Mouse (Mus musculus) embryonic facial prominence, embryonic 14.5 days (tissue): ENCODE data around the gene Agt. TPM values are rescaled to one million over a fixed set of nuclear protein-coding genes. Genes with fewer than 3 reads are reported as not detected.

Experiments used
- ATAC-seq: fragments of 200-750 bp; cut with Nextera tagmentation; 2 replicates; pipeline ENCODE4 v1.8.0; 2017; ENCODE audit warnings: low read depth, moderate number of reproducible peaks, moderate TSS enrichment
- DNase-seq: peaks from one replicate; pipeline ENCODE4 v3.0.0-alpha.2; 2015; ENCODE audit warnings: low spot score
- H3K27ac ChIP-seq: fragments of 300-500 bp; sonication (generic); replicated peaks from 2 replicates; pipeline ENCODE4 v1.5.1; 2014; ENCODE audit warnings: low read depth, mild to moderate bottlenecking, low read length, moderate library complexity
- H3K27me3 ChIP-seq: fragments of 300-500 bp; sonication (generic); replicated peaks from 2 replicates; pipeline ENCODE4 v1.6.1; 2014; ENCODE audit warnings: low read length; ENCODE audit not compliant: control insufficient read depth, insufficient read depth
- H3K36me3 ChIP-seq: fragments of 300-500 bp; sonication (generic); 2 replicates; pipeline ENCODE4 v1.6.1; 2014; ENCODE audit warnings: low read length, mixed read lengths; ENCODE audit not compliant: control insufficient read depth, insufficient read depth
- H3K4me1 ChIP-seq: fragments of 300-500 bp; sonication (generic); 2 replicates; pipeline ENCODE4 v1.6.1; 2014; ENCODE audit warnings: antibody characterized with exemption, low read length; ENCODE audit not compliant: control insufficient read depth, insufficient read depth
- H3K4me2 ChIP-seq: fragments of 300-500 bp; sonication (generic); 2 replicates; pipeline ENCODE4 v1.6.1; 2014; ENCODE audit warnings: low read depth, mild to moderate bottlenecking, low read length, moderate library complexity, mixed read lengths
- H3K4me3 ChIP-seq: fragments of 300-500 bp; sonication (generic); 2 replicates; pipeline ENCODE4 v1.5.1; 2014; ENCODE audit warnings: low read depth, mild to moderate bottlenecking, low read length
- H3K9ac ChIP-seq: fragments of 300-500 bp; sonication (generic); 2 replicates; pipeline ENCODE4 v1.6.1; 2014; ENCODE audit warnings: low read depth, mild to moderate bottlenecking, low read length, moderate library complexity, mixed read lengths
- H3K9me3 ChIP-seq: fragments of 300-500 bp; sonication (generic); 2 replicates; pipeline ENCODE4 v1.6.1; 2016; ENCODE audit warnings: low read length; ENCODE audit not compliant: control insufficient read depth
- WGBS: fragments of 180-500 bp; shearing (Covaris S2); extraction: QIAGEN DNeasy Blood & Tissue Kit; methylation state at CpG from one replicate; pipeline ENCODE4 v1.1.7; 2014; 5-methylcytosine and 5-hydroxymethylcytosine counted together
- polyA plus RNA-seq: library from polyadenylated mRNA; unstranded; fragments of >200 nt; fragmentation: Nextera tagmentation; extraction: Ambion mirVana; gene quantifications from 2 replicates; pipeline ENCODE4 v1.2.1, GENCODE M21; 2014

The Agt gene
- 1.7 and 3.3 TPM in 2 replicates for polyA plus RNA-seq

- Histone ChIP-seq H3K36me3 (no peaks in the 10 kb centered on the region), H3K4me3 (no peak within 1 kb of the TSS), H3K9ac (no peak within 1 kb of the TSS), H3K9me3 (no peaks in the 10 kb centered on the region), H3K4me2 (no peak within 1 kb of the TSS), H3K4me1 (peaks cover 13% of the 10 kb centered on the region), H3K27me3 (no peaks in the 10 kb centered on the region), H3K27ac (no peak within 1 kb of the TSS)
- 63% methylated on average over 2 of the region's 2 CpGs for WGBS
- ATAC-seq = no peak
- no peak for DNase-seq
Observed at GRCm38 (mm10) chr8:124569593-124569992, at the start of gene Agt. Agt (minus strand) TSS chr8:124569706.

- Histone ChIP-seq H3K4me2 (no peak overlapping the region), H3K36me3 (no peaks in the 10 kb centered on the region), H3K27ac (no peak overlapping the region), H3K9ac (no peak overlapping the region), H3K27me3 (peaks cover 6% of the 10 kb centered on the region; the same call in 1 of the 2 replicates), H3K4me3 (no peak overlapping the region), H3K9me3 (no peaks in the 10 kb centered on the region), H3K4me1 (no peaks in the 10 kb centered on the region)
- 51% methylated on average over 9 of the region's 9 CpGs for WGBS
- ATAC-seq = no peak
- DNase-seq = no peak
Observed at GRCm38 (mm10) chr8:124618252-124618651, 48.7 kb upstream of the Agt start.

GRCm38 (mm10) chr8:124617266-124617869 is 47.9 kb upstream of the Agt start:
- peak; percentile 87 for DNase-seq
- WGBS = 12% methylated on average over 17 of the region's 17 CpGs

GRCm38 (mm10) chr8:124614325-124614724 is 44.8 kb upstream of the Agt start:
- no peak overlapping the region for H3K27ac ChIP-seq
- H3K9ac ChIP-seq = no peak overlapping the region
- H3K4me2 ChIP-seq = no peak overlapping the region
- no peaks in the 10 kb centered on the region for H3K36me3 ChIP-seq
- H3K9me3 ChIP-seq = no peaks in the 10 kb centered on the region
- WGBS = 76% methylated on average over 5 of the region's 6 CpGs
- H3K27me3 ChIP-seq = peaks cover 6% of the 10 kb centered on the region; the same call in 1 of the 2 replicates
- ATAC-seq = no peak
- no peak overlapping the region for H3K4me3 ChIP-seq
- H3K4me1 ChIP-seq = no peaks in the 10 kb centered on the region
- no peak for DNase-seq

More at GRCm38 (mm10) chr8:124617266-124617869, 47.9 kb upstream of the Agt start:
- H3K4me1 ChIP-seq = no peaks in the 10 kb centered on the region
- peak; percentile 88 for ATAC-seq
- peak overlapping the region; percentile 60 for H3K9ac ChIP-seq
- H3K27me3 ChIP-seq = peaks cover 6% of the 10 kb centered on the region; the same call in 1 of the 2 replicates
- H3K4me2 ChIP-seq = peak overlapping the region; percentile 72
- no peaks in the 10 kb centered on the region for H3K9me3 ChIP-seq
- no peak overlapping the region for H3K27ac ChIP-seq
- H3K36me3 ChIP-seq = no peaks in the 10 kb centered on the region
- peak overlapping the region; percentile 38 for H3K4me3 ChIP-seq

GRCm38 (mm10) chr8:124608972-124609353 is 39.5 kb upstream of the Agt start:
- no peaks in the 10 kb centered on the region for H3K27me3 ChIP-seq
- ATAC-seq = no peak

GRCm38 (mm10) chr8:124608239-124608971 is 38.9 kb upstream of the Agt start:
- H3K9me3 ChIP-seq = no peaks in the 10 kb centered on the region
- no peak overlapping the region for H3K4me2 ChIP-seq
- 77% methylated on average over 13 of the region's 13 CpGs for WGBS
- ATAC-seq (no peak), DNase-seq (no peak)
- no peak overlapping the region for H3K9ac ChIP-seq
- no peak overlapping the region for H3K27ac ChIP-seq
- H3K4me1 ChIP-seq = no peaks in the 10 kb centered on the region
- H3K4me3 ChIP-seq = no peak overlapping the region
- no peaks in the 10 kb centered on the region for H3K36me3 ChIP-seq
- H3K27me3 ChIP-seq = no peaks in the 10 kb centered on the region

More at GRCm38 (mm10) chr8:124608972-124609353, 39.5 kb upstream of the Agt start:
- H3K36me3 ChIP-seq = no peaks in the 10 kb centered on the region
- no peaks in the 10 kb centered on the region for H3K9me3 ChIP-seq
- no peak for DNase-seq
- H3K4me3 ChIP-seq = no peak overlapping the region
- no peak overlapping the region for H3K27ac ChIP-seq
- no peaks in the 10 kb centered on the region for H3K4me1 ChIP-seq
- no peak overlapping the region for H3K4me2 ChIP-seq
- WGBS = 73% methylated on average over 9 of the region's 9 CpGs
- no peak overlapping the region for H3K9ac ChIP-seq

GRCm38 (mm10) chr8:124604066-124604465 is 34.6 kb upstream of the Agt start:
- Histone ChIP-seq H3K27ac (no peak overlapping the region), H3K4me3 (no peak overlapping the region), H3K4me1 (no peaks in the 10 kb centered on the region), H3K9ac (no peak overlapping the region), H3K4me2 (no peak overlapping the region), H3K27me3 (no peaks in the 10 kb centered on the region), H3K9me3 (no peaks in the 10 kb centered on the region), H3K36me3 (no peaks in the 10 kb centered on the region)
- no peak for ATAC-seq
- 79% methylated on average over 5 of the region's 5 CpGs for WGBS
- DNase-seq = no peak

GRCm38 (mm10) chr8:124589393-124589792 is 19.9 kb upstream of the Agt start:
- DNase-seq (no peak), ATAC-seq (no peak)
- Histone ChIP-seq H3K9ac (no peak overlapping the region), H3K4me1 (no peaks in the 10 kb centered on the region; the same call in 1 of the 2 replicates), H3K36me3 (no peaks in the 10 kb centered on the region), H3K27me3 (no peaks in the 10 kb centered on the region), H3K27ac (no peak overlapping the region), H3K4me2 (no peak overlapping the region), H3K4me3 (no peak overlapping the region), H3K9me3 (no peaks in the 10 kb centered on the region)
- 77% methylated on average over 4 of the region's 4 CpGs for WGBS
